Mouse (Mus musculus) ES-CJ7 (cell line): ENCODE data around the gene Ip6k1.

Source experiments
- DNase-seq: peaks from one replicate; pipeline ENCODE4 v3.0.0; 2011; ENCODE audit warnings: low read depth, low spot score

Gene Ip6k1

GRCm38 (mm10) chr9:108027867-108028266, 25.6 kb downstream of the Ip6k1 start:
- peak; percentile 34 for DNase-seq

- peak; percentile 79 for DNase-seq
Observed at GRCm38 (mm10) chr9:108032126-108032525, 29.8 kb downstream of the Ip6k1 start.

- peak; percentile 38 for DNase-seq
Observed at GRCm38 (mm10) chr9:108035331-108036156, 33.2 kb downstream of the Ip6k1 start.

- peak; percentile 46 for DNase-seq
Observed at GRCm38 (mm10) chr9:108044751-108045492, 42.6 kb downstream of the Ip6k1 start.

- DNase-seq = no peak
Observed at GRCm38 (mm10) chr9:108046582-108046981, 44.3 kb downstream of the Ip6k1 start.

- no peak for DNase-seq
Observed at GRCm38 (mm10) chr9:108047601-108048565, 45.6 kb downstream of the Ip6k1 start.

GRCm38 (mm10) chr9:108048566-108048955, 46.3 kb downstream of the Ip6k1 start:
- peak; percentile 40 for DNase-seq

GRCm38 (mm10) chr9:108049016-108049455, 46.7 kb downstream of the Ip6k1 start, which contains the start of gene Gmppb:
Gene Gmppb, plus strand, starts transcription at chr9:108049242.
- DNase-seq = peak; percentile 96

- DNase-seq = no peak
Observed at GRCm38 (mm10) chr9:108049561-108050251, 47.4 kb downstream of the Ip6k1 start.

GRCm38 (mm10) chr9:108051184-108051930, 49.1 kb downstream of the Ip6k1 start:
- DNase-seq = no peak

- no peak for DNase-seq
Observed at GRCm38 (mm10) chr9:108051931-108052220, 49.6 kb downstream of the Ip6k1 start.

- DNase-seq = no peak
Observed at GRCm38 (mm10) chr9:108052411-108052810, 50.1 kb downstream of the Ip6k1 start.

- peak; percentile 95 for DNase-seq
Observed at GRCm38 (mm10) chr9:108052885-108053664, 50.8 kb downstream of the Ip6k1 start, which contains the start of gene Amigo3. Gene Amigo3, plus strand, starts transcription at chr9:108053159.

GRCm38 (mm10) chr9:108053665-108054225, 51.4 kb downstream of the Ip6k1 start:
- no peak for DNase-seq

GRCm38 (mm10) chr9:108054331-108055040, 52.2 kb downstream of the Ip6k1 start:
- DNase-seq = no peak

- no peak for DNase-seq
Observed at GRCm38 (mm10) chr9:108055061-108055460, 52.8 kb downstream of the Ip6k1 start.

GRCm38 (mm10) chr9:108055661-108056237, 53.4 kb downstream of the Ip6k1 start:
- DNase-seq = no peak
